Mouse (Mus musculus) stomach, postnatal 0 days (tissue): ENCODE measurements around the gene Timp3.

Experiments
- CTCF ChIP-seq: IDR thresholded peaks from 2 replicates; pipeline ENCODE4 v1.5.1; 2016; ENCODE audit warnings: antibody characterized with exemption, low read depth, mild to moderate bottlenecking, moderate library complexity
- EP300 ChIP-seq: optimal IDR thresholded peaks from 2 replicates; pipeline ENCODE3; 2016; ENCODE audit warnings: antibody characterized with exemption

DNA sequence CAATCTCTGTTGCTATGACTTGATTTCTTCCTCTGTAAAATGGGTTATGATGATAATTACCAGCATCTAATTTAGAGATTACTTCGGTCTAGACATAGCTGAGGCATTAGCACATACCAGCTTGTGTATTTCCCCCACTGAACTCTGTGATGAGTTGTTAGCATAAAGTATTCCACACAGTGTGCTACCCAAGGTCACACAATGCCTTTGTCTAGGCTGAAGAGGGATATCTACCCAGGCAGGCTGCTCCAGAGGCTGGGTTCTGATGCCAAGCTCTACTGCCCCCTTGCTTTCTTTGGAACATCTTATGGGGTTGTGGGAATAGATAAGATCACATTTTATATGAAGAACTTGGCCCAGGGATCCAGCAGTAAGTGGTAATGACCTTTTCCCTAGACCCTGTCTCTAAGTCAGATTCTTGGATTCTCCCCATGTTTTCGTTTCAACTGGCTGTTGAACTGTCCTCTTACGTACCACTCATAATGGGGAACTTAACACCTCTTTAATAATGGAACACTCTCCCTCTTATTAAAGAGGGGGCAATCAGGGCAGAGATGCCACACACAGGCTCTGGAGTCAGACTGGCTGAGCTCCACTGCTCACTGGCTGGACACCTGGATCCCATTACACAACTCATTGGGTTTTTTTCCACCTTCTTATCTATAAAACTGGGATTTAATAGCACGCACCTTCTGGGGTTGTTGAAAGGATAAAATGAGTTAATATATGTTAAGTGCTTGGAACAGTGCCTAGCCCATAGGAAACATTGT is 97.6 kb downstream of the Timp3 start:
- no peak for TF ChIP-seq CTCF
- no peak for TF ChIP-seq EP300
